Mouse (Mus musculus): ENCODE data around the gene Hoxb1.

Hoxb1 gene

DNA sequence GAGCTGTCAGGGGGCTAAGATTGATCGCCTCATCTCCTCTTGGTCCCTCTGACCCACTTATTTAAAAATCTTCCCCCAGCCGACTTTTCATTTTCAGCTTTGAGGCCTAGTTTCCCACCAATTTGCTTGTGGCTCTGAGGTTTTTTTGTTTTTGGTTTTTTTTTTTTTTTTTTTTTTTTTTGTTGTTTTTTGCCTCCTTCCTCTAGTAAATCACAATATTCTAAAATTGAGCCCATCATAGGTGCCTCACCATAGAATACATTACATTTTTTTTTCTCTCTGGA is 15.3 kb upstream of the Hoxb1 start, which contains the start of gene Hoxb2:
Gene Hoxb2, plus strand, starts transcription at position 185 of the 284 bp plus-strand sequence.
- no peak for DNase-seq (ENCODE audit: low spot score in 2 of 2)

DNA sequence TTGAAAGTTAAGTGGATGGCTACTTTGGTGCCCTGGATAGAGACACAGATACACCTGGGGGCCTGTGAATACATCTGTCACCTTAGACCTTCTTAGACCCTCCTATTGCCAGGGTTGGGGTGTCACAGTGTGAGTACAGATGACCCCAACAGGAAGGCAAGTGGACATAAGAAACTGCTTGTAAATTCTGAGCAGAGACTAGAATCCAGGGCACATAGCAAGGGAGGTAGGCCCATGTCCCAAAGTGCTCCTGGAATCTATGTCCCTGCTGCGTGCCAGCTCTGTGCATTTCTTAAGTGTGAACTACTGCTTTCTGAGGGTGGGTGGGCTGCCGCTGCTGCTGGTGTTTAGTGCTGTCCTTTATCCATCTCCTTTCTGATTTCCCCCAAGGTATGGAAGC is 14.8 kb upstream of the Hoxb1 start:
- no peak for DNase-seq (ENCODE audit: low spot score in 2 of 2)

DNA sequence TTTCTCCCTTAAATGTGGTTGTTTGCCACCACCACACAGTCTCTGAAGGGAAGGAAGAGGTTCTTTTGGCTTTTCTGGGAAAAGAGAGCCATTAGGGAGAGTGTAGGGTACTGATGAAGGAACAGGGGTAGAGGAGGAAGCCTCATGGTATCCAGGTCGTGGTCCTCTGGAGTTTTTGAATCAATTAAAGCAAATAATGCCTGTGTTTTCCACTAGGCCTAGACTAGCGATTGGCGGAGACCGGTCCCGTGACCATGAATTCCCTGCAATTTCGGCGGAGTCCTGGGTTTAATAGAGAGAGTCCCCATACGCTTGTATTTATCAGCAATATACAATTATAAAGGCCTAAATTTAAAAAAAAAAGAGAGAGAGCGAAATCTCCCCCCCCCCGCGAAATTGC is 14.2 kb upstream of the Hoxb1 start:
- DNase-seq (ENCODE audit: low spot score in 2 of 2) = no peak

DNA sequence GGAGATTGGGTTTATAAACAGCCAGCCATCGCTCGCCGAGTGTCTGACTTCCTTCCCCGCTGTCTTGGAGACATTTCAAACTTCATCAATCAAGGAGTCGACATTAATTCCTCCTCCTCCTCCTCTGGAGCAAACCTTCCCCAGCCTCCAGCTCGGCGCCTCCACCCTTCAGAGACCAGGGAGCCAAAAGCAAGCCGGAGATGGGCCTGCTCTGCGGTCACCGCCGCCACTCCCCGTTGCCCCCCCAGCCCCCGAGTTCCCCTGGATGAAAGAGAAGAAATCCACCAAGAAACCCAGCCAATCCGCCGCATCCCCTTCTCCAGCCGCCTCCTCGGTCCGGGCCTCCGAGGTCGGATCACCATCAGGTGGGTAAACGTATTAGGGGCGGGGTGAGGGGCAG is 13.7 kb upstream of the Hoxb1 start:
- DNase-seq (ENCODE audit: low spot score in 2 of 2) = no peak

DNA sequence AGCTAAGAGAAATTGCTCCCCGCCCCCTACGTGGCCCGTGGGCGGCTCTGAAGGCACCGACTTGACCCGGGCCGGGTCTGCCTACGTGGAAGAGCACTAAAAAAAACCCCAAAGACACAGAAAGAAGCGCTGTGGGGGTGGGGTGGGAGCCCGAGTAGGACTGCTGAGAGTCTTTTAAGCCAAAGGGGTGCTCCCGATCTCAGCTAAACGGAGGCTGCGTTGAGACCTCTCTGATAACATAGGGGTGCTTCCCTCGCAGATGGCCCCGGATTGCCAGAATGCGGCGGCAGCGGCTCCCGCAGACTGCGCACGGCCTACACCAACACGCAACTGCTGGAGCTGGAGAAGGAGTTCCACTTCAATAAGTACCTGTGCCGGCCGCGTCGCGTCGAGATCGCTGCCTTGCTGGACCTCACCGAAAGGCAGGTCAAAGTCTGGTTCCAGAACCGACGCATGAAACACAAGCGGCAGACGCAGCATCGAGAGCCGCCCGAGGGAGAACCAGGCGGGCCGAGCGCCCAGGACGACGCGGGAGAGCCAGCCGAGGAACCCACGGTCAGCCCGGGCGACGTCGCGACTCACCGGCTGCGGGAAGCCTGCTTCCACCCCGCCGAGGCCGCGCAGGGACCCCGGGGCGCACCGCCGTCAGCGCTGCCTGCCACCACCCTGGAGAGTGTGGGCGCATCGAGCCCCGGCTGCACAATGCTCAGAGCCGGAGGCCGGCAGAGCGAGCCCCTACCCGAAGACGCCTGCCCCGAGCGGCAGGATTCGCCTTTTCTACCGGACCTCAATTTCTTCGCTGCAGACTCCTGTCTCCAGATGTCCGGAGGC is 12.6 kb upstream of the Hoxb1 start:
- no peak for DNase-seq (ENCODE audit: low spot score in 2 of 2)

DNA sequence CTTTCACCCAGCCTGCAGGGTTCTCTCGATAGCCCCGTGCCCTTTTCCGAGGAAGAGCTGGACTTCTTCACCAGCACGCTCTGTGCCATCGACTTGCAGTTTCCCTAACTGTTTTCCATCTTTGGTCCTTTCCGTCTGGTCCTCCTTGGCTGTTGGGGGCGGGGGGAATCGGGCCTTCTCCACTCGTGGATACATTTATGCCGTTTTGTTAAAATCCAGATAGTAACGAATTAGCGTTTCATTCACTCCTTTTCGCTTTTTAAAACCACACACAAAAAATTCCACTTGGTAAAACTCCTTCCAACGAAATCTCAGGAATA is 12.1 kb upstream of the Hoxb1 start:
- no peak for DNase-seq (ENCODE audit: low spot score in 2 of 2)

DNA sequence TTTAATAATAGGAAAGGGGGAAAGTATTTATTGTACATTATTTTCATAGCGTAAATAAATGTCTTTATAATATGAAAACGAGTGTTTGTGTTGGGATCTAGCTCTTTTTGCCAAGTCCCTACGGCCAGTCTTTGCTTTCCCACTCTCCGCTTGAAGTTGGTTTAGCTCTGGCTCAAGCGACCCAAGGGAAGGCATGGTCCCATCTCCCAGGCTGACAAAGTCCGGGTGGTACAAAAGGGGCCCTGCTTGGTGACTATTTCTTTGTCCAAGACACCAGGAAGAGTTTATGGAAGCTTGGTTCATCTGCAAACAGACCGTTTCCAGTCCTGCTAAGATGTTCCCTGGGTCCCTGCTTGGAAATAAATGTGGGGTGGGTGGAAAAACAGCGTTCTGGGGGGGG is 11.6 kb upstream of the Hoxb1 start:
- DNase-seq (ENCODE audit: low spot score in 2 of 2) = no peak

DNA sequence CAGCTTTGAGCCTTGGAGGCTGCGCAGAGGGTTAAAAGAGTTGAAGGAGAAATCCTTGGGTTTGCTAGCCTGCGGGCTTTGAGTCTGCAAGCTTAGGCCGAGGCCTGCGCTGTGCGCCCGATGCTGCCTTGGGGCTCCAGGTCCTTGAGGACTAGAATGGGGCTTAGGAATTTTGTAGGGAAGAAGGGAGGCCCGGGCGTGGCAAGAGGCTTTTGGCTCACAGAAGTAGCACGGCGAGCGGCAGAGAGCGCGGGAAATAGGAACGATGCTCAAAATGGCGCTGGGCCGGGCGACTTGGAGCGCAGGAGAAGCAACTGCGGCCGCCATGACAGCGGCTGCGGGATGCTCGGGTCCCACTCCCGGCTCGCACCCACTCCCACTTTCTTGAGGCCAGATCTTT is 11.2 kb upstream of the Hoxb1 start:
- no peak for DNase-seq (ENCODE audit: low spot score in 2 of 2)

DNA sequence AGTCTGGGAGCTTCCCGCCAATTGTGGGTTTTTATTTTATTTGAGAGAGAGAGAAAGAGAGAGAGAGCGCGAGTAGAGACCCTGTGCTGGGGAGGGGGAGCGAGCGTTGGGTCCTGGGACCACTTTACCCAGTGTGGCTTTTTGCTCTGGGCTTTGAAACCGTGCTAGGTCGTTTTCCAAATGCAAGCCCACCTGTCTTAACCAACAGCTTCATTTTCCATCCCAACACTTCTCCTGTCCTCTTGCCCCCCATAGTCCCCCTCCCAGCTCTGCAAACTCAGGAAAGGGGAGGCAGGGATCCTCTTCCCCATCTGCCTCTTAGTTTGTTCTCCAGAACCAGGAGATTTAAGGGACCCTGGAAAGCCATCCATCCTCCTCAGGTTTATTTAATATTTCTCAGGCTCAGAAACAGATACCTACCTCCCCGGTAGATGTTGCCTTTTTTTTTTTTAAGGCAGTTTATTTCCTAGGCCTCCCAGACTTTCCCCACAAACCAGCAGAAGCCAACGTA is 10.7 kb upstream of the Hoxb1 start:
- DNase-seq (ENCODE audit: low spot score in 2 of 2) = no peak

DNA sequence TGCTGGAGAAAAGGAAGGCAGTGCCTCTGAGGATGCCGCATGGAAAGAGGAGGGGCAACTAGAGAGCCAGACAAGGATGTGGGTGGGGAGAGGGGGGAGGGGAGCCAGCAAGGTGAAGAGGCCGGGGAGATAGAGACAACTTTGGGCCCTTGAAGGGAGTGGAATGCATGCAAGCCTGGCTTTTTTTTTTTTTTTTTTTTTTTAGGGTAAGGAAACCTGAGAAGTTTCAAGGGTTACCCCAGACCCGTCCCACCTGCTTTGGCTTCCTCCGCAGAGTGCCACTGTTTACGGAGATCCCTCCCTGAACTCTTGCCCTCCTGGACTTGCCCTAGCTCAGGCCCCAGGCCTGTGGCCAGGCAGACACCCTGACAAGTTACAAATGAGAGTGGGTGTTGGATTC is 1.7 kb upstream of the Hoxb1 start:
- no peak for DNase-seq (ENCODE audit: low spot score in 2 of 2)

DNA sequence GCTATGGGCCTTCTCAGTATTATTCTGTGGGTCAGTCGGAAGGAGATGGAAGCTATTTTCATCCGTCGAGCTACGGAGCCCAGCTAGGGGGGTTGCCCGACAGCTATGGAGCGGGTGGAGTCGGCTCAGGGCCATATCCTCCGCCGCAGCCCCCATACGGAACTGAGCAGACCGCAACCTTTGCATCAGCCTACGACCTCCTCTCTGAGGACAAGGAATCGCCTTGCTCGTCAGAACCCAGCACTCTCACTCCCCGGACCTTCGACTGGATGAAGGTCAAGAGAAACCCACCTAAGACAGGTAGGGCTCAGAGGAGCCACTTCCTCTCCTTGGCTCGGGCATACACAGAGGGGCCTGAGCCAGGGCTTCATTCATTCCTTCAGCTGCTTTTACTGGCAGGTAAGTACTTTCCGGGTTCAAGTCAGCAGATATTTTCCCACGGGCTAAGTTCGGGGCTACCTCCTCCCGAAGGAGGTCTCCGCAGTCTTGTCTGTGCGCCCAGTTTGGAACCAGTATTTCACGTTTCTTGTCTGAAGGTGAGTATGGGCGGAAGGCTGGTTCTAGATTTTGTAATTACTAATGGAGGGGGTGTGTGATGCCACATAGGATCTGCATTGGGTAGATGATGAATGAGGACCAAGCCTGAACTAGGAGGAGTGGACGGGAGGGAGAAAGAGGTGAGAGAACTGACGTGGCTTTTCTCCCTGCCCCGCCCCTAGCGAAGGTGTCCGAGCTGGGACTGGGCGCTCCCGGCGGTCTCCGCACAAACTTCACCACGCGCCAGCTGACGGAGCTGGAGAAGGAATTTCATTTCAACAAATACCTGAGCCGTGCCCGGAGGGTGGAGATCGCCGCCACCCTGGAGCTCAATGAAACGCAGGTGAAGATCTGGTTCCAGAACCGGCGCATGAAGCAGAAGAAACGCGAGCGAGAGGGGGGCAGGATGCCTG is 815 bp downstream of the Hoxb1 start:
- no peak for DNase-seq (ENCODE audit: low spot score in 2 of 2)

DNA sequence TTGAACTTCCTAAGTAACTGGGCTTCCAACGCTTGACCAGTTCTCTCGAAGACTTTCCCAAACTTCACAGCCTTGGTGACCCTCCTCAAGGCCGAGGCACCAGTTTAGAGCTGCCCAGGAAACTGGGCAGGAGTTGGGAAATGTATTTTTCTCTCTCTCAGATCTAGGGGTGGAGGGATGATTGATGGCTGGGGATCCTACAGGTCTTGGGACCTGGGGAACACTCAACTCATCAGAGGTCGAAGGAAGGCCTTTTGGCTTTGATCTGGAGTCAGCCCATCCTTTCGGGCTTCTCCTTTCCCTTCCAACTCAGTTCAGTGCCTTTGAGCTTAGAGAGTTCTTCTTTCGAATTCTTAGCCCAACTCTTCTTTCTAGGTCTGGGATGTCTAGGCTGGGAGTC is 1.6 kb downstream of the Hoxb1 start:
- no peak for DNase-seq (ENCODE audit: low spot score in 2 of 2)

DNA sequence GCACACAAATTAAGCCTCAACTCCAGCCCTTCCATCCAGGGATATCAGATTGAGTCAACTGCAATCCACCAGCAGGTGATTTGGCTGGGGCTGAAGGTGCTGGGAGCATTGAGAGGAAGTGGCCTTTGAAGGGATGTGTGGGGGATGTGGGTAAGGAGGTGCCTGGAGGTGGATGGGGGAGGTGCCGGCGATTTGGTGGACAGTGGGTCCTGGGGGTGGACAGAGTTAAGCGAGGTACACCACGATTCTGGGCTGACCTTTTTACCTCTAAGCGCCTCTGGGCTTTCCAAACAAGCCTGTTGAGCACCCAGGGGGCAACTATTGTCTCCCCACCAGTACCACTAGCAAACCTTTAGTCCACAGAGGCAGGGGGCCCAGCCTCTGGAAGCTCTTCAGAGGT is 3.1 kb downstream of the Hoxb1 start:
- no peak for DNase-seq (ENCODE audit: low spot score in 2 of 2)

DNA sequence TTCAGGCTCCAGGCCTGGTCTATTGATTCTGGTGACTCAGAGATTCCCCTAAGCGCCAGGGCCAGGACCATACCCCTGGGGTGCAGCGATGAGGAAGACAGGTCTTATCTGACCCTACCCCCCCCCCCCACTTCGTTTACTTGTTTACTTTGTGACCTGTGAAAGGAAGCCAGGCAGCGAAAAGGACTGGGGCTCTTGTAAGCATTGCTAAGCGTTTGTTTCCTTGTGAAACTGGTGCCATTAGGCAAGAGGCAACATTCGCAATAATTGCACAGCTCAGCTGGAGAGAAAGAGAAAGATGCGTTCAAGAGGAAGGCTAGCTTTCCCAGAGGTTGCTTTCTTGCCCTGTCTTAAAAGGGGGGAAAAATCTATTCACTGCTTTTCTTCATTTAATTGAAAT is 3.6 kb downstream of the Hoxb1 start:
- no peak for DNase-seq (ENCODE audit: low spot score in 2 of 2)

DNA sequence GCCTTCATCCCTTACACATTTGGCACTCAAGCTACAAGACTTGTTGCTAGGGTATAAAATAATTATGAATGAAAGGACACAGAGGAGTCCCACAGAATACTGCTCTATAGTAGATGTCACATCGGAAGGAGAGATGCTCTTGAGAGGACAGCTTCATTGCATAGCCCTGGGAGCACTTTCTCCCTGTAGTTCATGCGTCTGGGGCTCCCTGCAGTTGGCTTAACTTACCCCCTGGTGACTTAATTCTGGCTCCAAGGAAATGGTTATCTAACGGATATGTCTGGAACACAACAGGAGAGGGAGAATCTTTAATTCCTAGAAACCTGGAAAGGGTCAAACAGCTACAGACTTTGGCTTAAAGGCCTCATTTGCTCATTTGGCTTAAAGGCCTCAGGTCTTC is 6.2 kb downstream of the Hoxb1 start:
- DNase-seq (ENCODE audit: low spot score in 2 of 2) = no peak

DNA sequence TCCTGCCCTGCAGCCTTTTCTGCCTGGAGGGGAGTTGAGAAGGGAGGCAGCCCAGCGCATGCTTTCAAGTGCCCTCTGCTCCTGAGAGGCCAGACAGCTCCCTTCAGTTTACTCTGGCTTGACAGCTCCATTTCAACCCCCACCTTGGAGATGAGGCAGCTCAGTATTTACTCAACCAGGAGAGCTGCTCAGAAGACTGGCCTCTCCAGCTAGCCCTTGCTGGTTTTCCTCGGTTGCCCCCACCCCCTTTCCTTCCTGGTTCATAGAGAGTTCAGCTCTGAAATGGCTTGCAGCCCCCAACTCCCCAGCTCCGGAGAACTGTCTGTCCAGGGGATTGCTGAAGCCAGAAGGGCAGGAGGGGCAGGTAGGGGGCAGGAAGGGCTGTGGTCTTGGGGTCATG is 7.0 kb downstream of the Hoxb1 start:
- no peak for DNase-seq (ENCODE audit: low spot score in 2 of 2)

DNA sequence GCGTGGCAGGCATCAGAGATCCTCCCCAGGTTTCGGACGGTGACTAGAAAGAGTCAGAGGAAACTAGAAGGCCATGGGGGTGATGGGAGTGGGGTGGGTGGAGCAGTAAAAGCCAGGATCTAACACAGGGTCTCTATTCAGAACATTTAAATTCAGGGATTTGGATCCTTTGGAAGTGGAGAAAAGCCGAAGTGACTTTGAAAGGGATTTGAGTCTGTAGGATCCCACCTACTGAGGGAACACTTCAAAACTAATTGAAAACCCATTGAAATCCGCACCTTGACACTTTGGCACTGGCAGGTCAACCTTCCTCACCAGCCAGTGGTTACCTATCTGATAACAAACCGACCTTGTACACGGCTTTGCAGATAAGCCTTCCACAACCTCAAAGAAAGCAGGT is 9.3 kb downstream of the Hoxb1 start:
- no peak for DNase-seq (ENCODE audit: low spot score in 2 of 2)

DNA sequence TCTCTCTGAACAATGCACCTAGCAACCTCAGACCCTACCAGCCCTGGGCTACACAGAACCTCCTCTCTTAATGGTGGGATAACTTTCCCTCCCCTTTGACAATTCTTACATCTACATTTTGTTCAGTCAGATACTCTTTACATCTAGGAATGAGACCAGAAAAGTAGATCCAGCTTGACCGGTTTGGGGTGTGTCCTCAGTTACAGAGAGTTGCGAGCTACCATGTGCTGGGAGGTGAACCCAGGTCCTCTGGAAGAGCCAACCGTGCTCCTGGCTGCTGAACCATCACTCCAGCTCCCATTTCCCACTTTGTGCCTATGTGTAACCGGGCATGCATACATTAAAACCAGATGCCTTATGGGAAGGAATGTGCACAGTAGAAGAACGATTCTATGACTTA is 17.8 kb downstream of the Hoxb1 start:
- no peak for DNase-seq (ENCODE audit: low spot score in 2 of 2)

DNA sequence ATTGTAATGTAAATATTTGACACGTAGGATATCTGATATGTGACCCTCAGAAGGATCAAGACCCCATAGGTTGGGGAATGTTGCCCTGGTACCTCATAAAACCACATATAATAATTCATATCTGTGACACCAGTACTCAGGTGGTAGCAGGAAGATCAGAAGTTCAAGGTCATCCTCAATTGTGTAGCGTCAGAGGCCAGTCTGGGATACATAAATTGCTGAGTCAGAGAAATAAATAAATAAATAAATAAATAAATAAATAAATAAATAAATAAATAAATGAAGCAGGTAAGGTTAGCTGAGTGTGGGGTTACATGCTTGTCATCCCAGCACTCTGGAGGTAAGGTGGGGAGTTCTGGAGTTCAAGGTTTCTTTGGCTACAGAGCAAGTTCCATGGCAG is 22.1 kb downstream of the Hoxb1 start:
- no peak for DNase-seq (ENCODE audit: low spot score in 2 of 2)

DNA sequence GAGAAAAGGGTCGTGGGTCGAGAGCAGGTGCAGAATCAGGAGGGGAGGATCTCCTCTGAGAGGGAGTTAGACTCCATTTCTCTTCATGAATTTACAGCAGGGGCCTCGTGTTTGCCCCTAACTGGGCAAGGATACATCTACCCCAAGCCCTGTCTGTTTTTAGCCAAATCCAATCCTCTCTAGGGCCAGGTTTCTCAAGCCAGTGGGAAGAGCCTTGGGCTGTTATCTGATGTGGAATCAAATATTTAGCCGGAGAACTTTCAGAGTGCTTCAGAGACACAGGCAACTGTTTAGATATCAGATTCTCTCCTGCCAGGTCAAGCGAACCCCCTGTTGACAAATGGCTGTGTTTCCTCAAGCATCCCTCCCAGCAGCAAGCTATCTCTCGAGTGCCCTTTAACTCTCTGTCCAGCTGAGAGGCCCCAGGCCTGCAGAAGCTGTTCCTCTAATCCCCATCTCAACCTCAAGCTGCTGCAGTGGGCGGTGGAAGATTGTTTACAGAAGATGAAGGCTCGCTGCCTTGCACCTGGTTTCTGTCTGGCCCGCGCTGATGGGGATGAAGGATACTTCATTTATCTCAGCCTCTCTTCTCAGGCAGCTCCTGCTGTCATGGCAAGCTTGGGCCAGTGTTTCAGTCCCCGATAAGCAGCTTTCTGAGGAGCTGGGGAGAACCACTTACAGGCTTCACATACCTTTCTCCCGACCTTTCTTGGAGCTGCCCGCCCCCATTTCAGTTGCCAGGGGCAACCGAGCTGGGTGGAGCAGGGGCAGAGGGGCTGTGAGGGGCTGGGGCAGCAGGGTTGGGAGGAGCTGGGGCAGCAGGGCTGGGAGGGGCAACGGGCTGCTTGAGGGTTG is 31.4 kb downstream of the Hoxb1 start:
- DNase-seq (ENCODE audit: low spot score in 2 of 2) = no peak

DNA sequence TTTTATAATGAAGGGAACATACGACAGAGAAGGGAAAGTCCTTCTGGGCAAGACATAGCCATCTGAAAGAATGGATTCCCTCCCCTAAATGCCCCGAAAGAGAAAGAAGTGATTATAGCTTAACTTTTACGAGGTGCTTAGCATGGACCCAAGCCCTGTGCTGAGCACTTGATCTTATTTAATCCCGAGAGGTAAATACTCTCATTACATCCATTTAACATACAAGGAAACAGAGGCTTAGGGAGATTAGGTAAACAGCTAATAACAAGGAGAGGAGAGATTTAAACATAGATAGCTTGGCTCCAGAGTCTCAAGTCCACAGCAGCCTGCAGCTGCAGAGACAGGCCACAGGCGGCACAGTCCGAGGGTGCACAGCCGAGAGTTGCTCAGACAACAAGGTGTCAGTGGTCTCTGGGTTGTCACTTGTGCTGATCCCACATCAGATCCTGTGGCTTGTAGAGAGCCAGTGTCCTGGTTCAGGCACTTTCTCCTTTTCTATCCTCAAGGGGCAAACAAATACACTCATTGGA is 32.3 kb downstream of the Hoxb1 start:
- DNase-seq (ENCODE audit: low spot score in 2 of 2) = no peak

DNA sequence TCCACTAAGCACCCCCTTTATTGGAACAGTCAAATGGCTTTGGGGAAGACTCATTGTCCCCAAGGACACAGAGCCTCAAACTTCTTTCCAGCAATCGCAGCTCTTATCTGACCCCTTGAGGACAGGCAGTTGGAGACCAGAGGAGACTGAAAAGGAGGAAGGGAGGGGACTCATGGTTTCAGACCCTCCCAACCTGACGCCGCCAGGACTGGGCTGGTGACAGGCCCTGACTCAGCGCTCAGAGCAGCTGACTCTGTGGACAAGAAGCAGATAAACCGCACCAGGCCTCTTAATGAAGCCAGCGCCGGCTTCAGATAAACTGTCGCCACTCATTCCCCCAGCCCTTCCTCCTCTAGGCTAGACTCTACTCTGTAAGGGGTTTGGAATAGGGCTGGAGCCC is 34.4 kb downstream of the Hoxb1 start:
- no peak for DNase-seq (ENCODE audit: low spot score in 2 of 2)

All from right cerebral cortex, adult 2 months (tissue).